Mouse (Mus musculus): ENCODE results near the gene Olfr1373. TPM values are rescaled to one million over a fixed set of nuclear protein-coding genes. Genes with fewer than 3 reads are reported as not detected.
"Not testable (repeated sequence)": the region's sequence is repeated elsewhere in the genome, so short reads cannot be mapped to it uniquely, and the experiment has no call there.

The Olfr1373 gene
- total RNA-seq, 1 experiment, result not detected

- DNase-seq (ENCODE audit: low read depth, low spot score), result no peak
- H3K36me3 ChIP-seq (ENCODE audit: control insufficient read depth, insufficient read depth, low read length, poor library complexity, severe bottlenecking), result no peaks in the 10 kb centered on the region
- H3K4me1 ChIP-seq (ENCODE audit: control insufficient read depth in 2 of 2, insufficient read depth in 2 of 2, low read length in 2 of 2, poor library complexity in 1 of 2), result peaks cover 0 to 2% of the 10 kb centered on the region in 2 experiments; a peak in 1 of 4 replicates
- no peak overlapping the region for H3K27ac ChIP-seq (ENCODE audit: insufficient read depth, low read depth, low read length, poor library complexity, severe bottlenecking)
- TF ChIP-seq HCFC1 (IDR thresholded peaks at IDR 0.05; ENCODE audit: borderline replicate concordance, insufficient read depth, low read length) (no peak), ZC3H11A (IDR thresholded peaks at IDR 0.05; ENCODE audit: borderline replicate concordance, low read depth, low read length) (no peak), CHD2 (IDR thresholded peaks at IDR 0.05; ENCODE audit: low read depth, low read length) (no peak), MAFK (IDR thresholded peaks at IDR 0.05; ENCODE audit: insufficient read depth, low read depth, low read length) (no peak), ZNF384 (IDR thresholded peaks at IDR 0.05; ENCODE audit: low read depth, low read length) (no peak)
- H3K9me3 ChIP-seq (ENCODE audit: control insufficient read depth, insufficient read depth, low read depth, low read length), result no peaks in the 10 kb centered on the region
- H3K4me3 ChIP-seq (ENCODE audit: insufficient read depth in 1 of 2, low read depth in 1 of 2, low read length in 2 of 2, poor library complexity in 1 of 2, severe bottlenecking in 1 of 2), result peak overlapping the region; percentile 46 to 62; a peak in 3 of 4 replicates
- peak overlapping the region; percentile 53; the same call in 1 of the 2 replicates for H3K9ac ChIP-seq (ENCODE audit: insufficient read depth, low read depth, low read length, poor library complexity, severe bottlenecking)
- in situ Hi-C loops (cut with MboI; ENCODE audit: low sequenced_read_pairs in 2 of 2, unreplicated experiment in 2 of 2), result no loop called here
Measured at GRCm38 (mm10) chr11:52167126-52167525, 21.8 kb upstream of the Olfr1373 start.

GRCm38 (mm10) chr11:52163926-52164325 is 18.6 kb upstream of the Olfr1373 start:
- Histone ChIP-seq H3K4me1 (ENCODE audit: control insufficient read depth in 2 of 2, insufficient read depth in 2 of 2, low read length in 2 of 2, poor library complexity in 1 of 2) (peaks cover 0 to 2% of the 10 kb centered on the region in 2 experiments; a peak in 1 of 4 replicates), H3K4me3 (ENCODE audit: insufficient read depth in 1 of 2, low read depth in 1 of 2, low read length in 2 of 2, poor library complexity in 1 of 2, severe bottlenecking in 1 of 2) (no peak overlapping the region), H3K27ac (ENCODE audit: insufficient read depth, low read depth, low read length, poor library complexity, severe bottlenecking) (no peak overlapping the region), H3K9ac (ENCODE audit: insufficient read depth, low read depth, low read length, poor library complexity, severe bottlenecking) (no peak overlapping the region), H3K36me3 (ENCODE audit: control insufficient read depth, insufficient read depth, low read length, poor library complexity, severe bottlenecking) (no peaks in the 10 kb centered on the region), H3K9me3 (ENCODE audit: control insufficient read depth, insufficient read depth, low read depth, low read length) (no peaks in the 10 kb centered on the region)
- in situ Hi-C loops (cut with MboI; ENCODE audit: low sequenced_read_pairs in 2 of 2, unreplicated experiment in 2 of 2), result no loop called here
- TF ChIP-seq ZNF384 (IDR thresholded peaks at IDR 0.05; ENCODE audit: low read depth, low read length) (no peak), HCFC1 (IDR thresholded peaks at IDR 0.05; ENCODE audit: borderline replicate concordance, insufficient read depth, low read length) (no peak), ZC3H11A (IDR thresholded peaks at IDR 0.05; ENCODE audit: borderline replicate concordance, low read depth, low read length) (no peak), CHD2 (IDR thresholded peaks at IDR 0.05; ENCODE audit: low read depth, low read length) (no peak), MAFK (IDR thresholded peaks at IDR 0.05; ENCODE audit: insufficient read depth, low read depth, low read length) (no peak)
- no peak for DNase-seq (ENCODE audit: low read depth, low spot score)

DNA sequence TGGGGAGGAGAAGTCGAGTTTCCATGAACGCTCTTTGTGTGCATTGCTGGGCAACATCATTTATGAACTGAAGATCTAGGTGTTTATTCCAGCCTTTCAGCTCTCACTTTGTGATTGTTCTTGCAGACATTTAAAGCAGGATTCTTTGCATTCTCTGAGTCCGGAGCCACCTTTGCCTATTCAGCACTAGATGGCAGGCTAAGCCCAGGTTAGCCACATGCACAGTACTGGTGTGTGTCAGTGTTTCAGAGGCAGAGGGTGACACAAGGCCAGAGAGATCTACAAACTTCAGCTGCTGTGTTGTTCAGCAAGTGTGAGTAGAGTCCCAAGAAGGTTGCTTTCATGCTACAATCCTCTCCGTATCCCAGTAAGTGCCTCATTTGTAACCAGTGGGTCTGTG is 1.7 kb downstream of the Olfr1373 start:
- TF ChIP-seq ZC3H11A (IDR thresholded peaks at IDR 0.05; ENCODE audit: borderline replicate concordance, low read depth, low read length), result peak; percentile 65; the same call in 1 of the 2 replicates
- H3K9me3 ChIP-seq (ENCODE audit: control insufficient read depth, insufficient read depth, low read depth, low read length); H3K36me3 ChIP-seq (ENCODE audit: control insufficient read depth, insufficient read depth, low read length, poor library complexity, severe bottlenecking); H3K4me1 ChIP-seq (ENCODE audit: control insufficient read depth in 2 of 2, insufficient read depth in 2 of 2, low read length in 2 of 2, poor library complexity in 1 of 2); H3K4me3 ChIP-seq (ENCODE audit: insufficient read depth in 1 of 2, low read depth in 1 of 2, low read length in 2 of 2, poor library complexity in 1 of 2, severe bottlenecking in 1 of 2); H3K27ac ChIP-seq (ENCODE audit: insufficient read depth, low read depth, low read length, poor library complexity, severe bottlenecking); H3K9ac ChIP-seq (ENCODE audit: insufficient read depth, low read depth, low read length, poor library complexity, severe bottlenecking); DNase-seq (ENCODE audit: low read depth, low spot score); in situ Hi-C loops (cut with MboI; ENCODE audit: low sequenced_read_pairs in 2 of 2, unreplicated experiment in 2 of 2): not testable (repeated sequence)

- H3K4me1 ChIP-seq (ENCODE audit: control insufficient read depth in 2 of 2, insufficient read depth in 2 of 2, low read length in 2 of 2, poor library complexity in 1 of 2), result 0 out of 4 replicates have a peak, but pooled peaks cover 0 to 2% of the 10 kb centered on the region in 2 experiments
- H3K9me3 ChIP-seq (ENCODE audit: control insufficient read depth, insufficient read depth, low read depth, low read length), result no peaks in the 10 kb centered on the region
- no peak overlapping the region for H3K4me3 ChIP-seq (ENCODE audit: insufficient read depth in 1 of 2, low read depth in 1 of 2, low read length in 2 of 2, poor library complexity in 1 of 2, severe bottlenecking in 1 of 2)
- H3K9ac ChIP-seq (ENCODE audit: insufficient read depth, low read depth, low read length, poor library complexity, severe bottlenecking), result no peak overlapping the region
- H3K27ac ChIP-seq (ENCODE audit: insufficient read depth, low read depth, low read length, poor library complexity, severe bottlenecking), result no peak overlapping the region
- no peak for DNase-seq (ENCODE audit: low read depth, low spot score)
- 0 out of 2 replicates have a peak, but pooled peaks cover 3% of the 10 kb centered on the region for H3K36me3 ChIP-seq (ENCODE audit: control insufficient read depth, insufficient read depth, low read length, poor library complexity, severe bottlenecking)
- in situ Hi-C loops (cut with MboI; ENCODE audit: low sequenced_read_pairs in 2 of 2, unreplicated experiment in 2 of 2), result loop anchor here in 1 of 2 experiments (10.0 kb wide), 1 partner anchor 214 kb away; no protein-coding TSS in a partner anchor
- no peak for TF ChIP-seq ZC3H11A (IDR thresholded peaks at IDR 0.05; ENCODE audit: borderline replicate concordance, low read depth, low read length)
- TF ChIP-seq ZNF384 (IDR thresholded peaks at IDR 0.05; ENCODE audit: low read depth, low read length), result no peak
- no peak for TF ChIP-seq CHD2 (IDR thresholded peaks at IDR 0.05; ENCODE audit: low read depth, low read length)
- TF ChIP-seq HCFC1 (IDR thresholded peaks at IDR 0.05; ENCODE audit: borderline replicate concordance, insufficient read depth, low read length), result no peak
- no peak for TF ChIP-seq MAFK (IDR thresholded peaks at IDR 0.05; ENCODE audit: insufficient read depth, low read depth, low read length)
Measured at GRCm38 (mm10) chr11:52130451-52131068, 14.8 kb downstream of the Olfr1373 start.

Measured in ES-E14 (cell line).